Mouse (Mus musculus) skeletal muscle tissue, adult 2 months (tissue): ENCODE results near the gene Asb14.

Source experiments
- DNase-seq: peaks from one replicate; pipeline ENCODE4 v3.0.0-alpha.2; 2012; ENCODE audit warnings: low read depth, low spot score

Asb14 gene

DNA sequence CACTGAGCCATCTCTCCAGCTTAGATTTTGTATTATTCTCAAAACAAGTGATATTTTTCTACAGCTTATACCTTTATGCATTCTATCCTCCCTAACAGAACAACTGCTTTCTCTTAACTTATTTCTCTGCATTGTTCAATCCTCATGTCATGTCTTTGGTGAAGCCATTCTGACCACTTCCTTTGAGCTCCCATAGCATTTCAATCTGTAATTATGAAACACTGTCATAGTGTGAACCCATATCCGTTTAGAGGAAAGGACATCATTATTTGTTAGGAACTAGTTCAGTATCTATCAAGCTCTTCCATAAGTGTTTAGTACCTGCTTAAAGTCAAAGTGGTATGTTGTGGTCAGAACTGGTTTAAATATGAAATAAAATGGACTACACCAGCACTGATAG lies 66.2 kb downstream of the Asb14 start:
- DNase-seq, result no peak
